Comparison of ENCODE assay signal across 8 mouse cellular contexts in the genomic region with DNA sequence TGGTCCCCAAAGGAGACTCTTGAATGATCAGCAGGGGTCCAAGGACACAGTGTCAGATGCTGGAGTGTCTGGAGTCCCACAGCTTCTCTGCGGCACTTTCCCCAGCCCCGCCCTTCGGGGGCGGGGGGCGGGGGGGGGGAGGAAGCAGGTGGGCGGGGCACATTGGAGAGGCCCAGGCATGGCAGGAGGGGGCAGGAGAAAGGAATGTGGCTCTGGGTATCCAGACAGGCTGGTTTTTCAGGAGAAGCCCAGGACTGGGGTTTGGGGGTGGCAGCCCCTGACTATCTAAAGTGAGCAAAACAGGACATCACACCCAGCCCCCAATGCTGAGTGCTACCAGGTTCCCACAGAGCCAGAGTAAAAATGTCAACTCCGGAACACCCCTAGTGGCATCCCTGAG. TPM values are rescaled to one million over a fixed set of nuclear protein-coding genes. Genes with fewer than 3 reads are reported as not detected.
A peak's percentile ranks its signal among the peaks of the same experiment; 100 is the strongest.
DNase-seq lines count a peak whose midpoint lies in the region; ATAC-seq and TF ChIP-seq lines count a peak whose summit lies in the region.

No protein-coding gene starts in this region.

- H3K36me3 ChIP-seq in heart, postnatal 0 days (replicated peaks; ENCODE audit: control insufficient read depth, insufficient read depth, low read length): no peaks in the 10 kb centered on the region
- 0 out of 2 replicates have a peak, but pooled peaks cover 4% of the 10 kb centered on the region for H3K36me3 ChIP-seq in limb, embryonic 10.5 days

- no peak overlapping the region for H3K27ac ChIP-seq in heart, postnatal 0 days (ENCODE audit: low read depth)
- peak overlapping the region; percentile 50 for H3K27ac ChIP-seq in limb, embryonic 10.5 days

- no peak overlapping the region for H3K4me2 ChIP-seq in heart, postnatal 0 days (ENCODE audit: low read depth, low read length)

- no peak for TF ChIP-seq CTCF in heart, postnatal 0 days (IDR thresholded peaks at IDR 0.05; ENCODE audit: low read depth)

- peaks cover 55% of the 10 kb centered on the region for H3K4me1 ChIP-seq in heart, postnatal 0 days (ENCODE audit: control insufficient read depth, insufficient read depth)
- peaks cover 54% of the 10 kb centered on the region for H3K4me1 ChIP-seq in limb, embryonic 10.5 days

- H3K9ac ChIP-seq in heart, postnatal 0 days (replicated peaks; ENCODE audit: low read depth, low read length): peak overlapping the region; percentile 28; the same call in 1 of the 2 replicates

- H3K27me3 ChIP-seq in heart, postnatal 0 days (ENCODE audit: control insufficient read depth, insufficient read depth, low read length): no peaks in the 10 kb centered on the region
- H3K27me3 ChIP-seq in limb, embryonic 10.5 days (ENCODE audit: low read depth, poor library complexity, severe bottlenecking): no peaks in the 10 kb centered on the region

- ATAC-seq in heart, postnatal 0 days (ENCODE audit: insufficient read depth, low read depth): peak; percentile 42; the same call in 1 of the 2 replicates

- no peak overlapping the region for H3K4me3 ChIP-seq in heart, postnatal 0 days (ENCODE audit: low read depth, low read length)
- 0 out of 2 replicates have a peak overlapping the region, but pooled peaks have one; percentile 5 for H3K4me3 ChIP-seq in limb, embryonic 10.5 days

- WGBS in heart, postnatal 0 days: 9% methylated on average over 7 of the region's 7 CpGs
- WGBS in limb, embryonic 10.5 days: 17% methylated on average over 6 of the region's 7 CpGs

- TF ChIP-seq EP300 in heart, postnatal 0 days (IDR thresholded peaks at IDR 0.05; ENCODE audit: low read depth): no peak

- peak; percentile 36 for DNase-seq in heart, postnatal 0 days (ENCODE audit: low spot score)
- no peak for DNase-seq in heart, postnatal 4 days
- DNase-seq in retina, postnatal 1 day: peak; percentile 7
- DNase-seq in retina, embryonic 14.5 days (ENCODE audit: low spot score): no peak
- DNase-seq in limb, embryonic 10.5 days (ENCODE audit: low spot score): peak; percentile 65
- peak; percentile 61 for DNase-seq in yolk sac, embryonic 10.5 days (ENCODE audit: low spot score)
- DNase-seq in thymus, adult 18-20 months: no peak
- no peak for DNase-seq in gastrocnemius, postnatal 4 days (ENCODE audit: low spot score in 2 of 2)

- H3K9me3 ChIP-seq in heart, postnatal 0 days (replicated peaks; ENCODE audit: control insufficient read depth, low read length): no peaks in the 10 kb centered on the region
- H3K9me3 ChIP-seq in limb, embryonic 10.5 days (replicated peaks): no peaks in the 10 kb centered on the region

RNA-seq across cellular contexts. Expression of gene Sbno2, which starts 8.1 kb away (rescaled TPM):
- 21.1 and 22.0 TPM in 2 replicates for total RNA-seq in heart, postnatal 0 days (2014; rRNA removed; ENCODE audit: low replicate concordance)
- polyA plus RNA-seq in heart, postnatal 0 days (2015; fragmentation: Nextera tagmentation; extraction: Ambion mirVana): 5.9 and 6.3 TPM in 2 replicates
- 10 to 100 TPM; 19.0 to 19.4 TPM for total RNA-seq in heart, postnatal 4 days (2021)
- 17.1 and 18.4 TPM in 2 replicates for polyA plus RNA-seq in limb, embryonic 10.5 days (2016; fragmentation: Nextera tagmentation; extraction: Ambion mirVana)
- 10 to 100 TPM; 13.0 to 13.6 TPM for total RNA-seq in gastrocnemius, postnatal 4 days (2021)

RNA-seq across cellular contexts. Expression of gene Stk11, which starts 18.3 kb away (rescaled TPM):
- 40.3 and 57.4 TPM in 2 replicates for total RNA-seq in heart, postnatal 0 days (2014; rRNA removed; ENCODE audit: low replicate concordance)
- 10.6 and 10.8 TPM in 2 replicates for polyA plus RNA-seq in heart, postnatal 0 days (2015; fragmentation: Nextera tagmentation; extraction: Ambion mirVana)
- 10 to 100 TPM; 98.7 to 99.9 TPM for total RNA-seq in heart, postnatal 4 days (2021)
- polyA plus RNA-seq in limb, embryonic 10.5 days (2016; fragmentation: Nextera tagmentation; extraction: Ambion mirVana): 16.1 and 17.0 TPM in 2 replicates
- total RNA-seq in gastrocnemius, postnatal 4 days (2021): 100 to 1,000 TPM; 116 to 125 TPM

RNA-seq across cellular contexts. Expression of gene Atp5d, which starts 41.2 kb away (rescaled TPM):
- total RNA-seq in heart, postnatal 0 days (2014; rRNA removed; ENCODE audit: low replicate concordance): 970 and 972 TPM in 2 replicates
- 1,858 and 1,876 TPM in 2 replicates for polyA plus RNA-seq in heart, postnatal 0 days (2015; fragmentation: Nextera tagmentation; extraction: Ambion mirVana)
- total RNA-seq in heart, postnatal 4 days (2021): 1,000 to 10,000 TPM in 1 of 2 experiments, 100 to 1,000 TPM in 1; 966 to 1,003 TPM
- polyA plus RNA-seq in limb, embryonic 10.5 days (2016; fragmentation: Nextera tagmentation; extraction: Ambion mirVana): 487 and 503 TPM in 2 replicates
- total RNA-seq in gastrocnemius, postnatal 4 days (2021): 100 to 1,000 TPM; 522 to 564 TPM

RNA-seq across cellular contexts. Expression of gene Cbarp, which starts 43.4 kb away (rescaled TPM):
- total RNA-seq in heart, postnatal 0 days (2014; rRNA removed; ENCODE audit: low replicate concordance): 2.8 and 5.9 TPM in 2 replicates
- polyA plus RNA-seq in heart, postnatal 0 days (2015; fragmentation: Nextera tagmentation; extraction: Ambion mirVana): 1.0 and 1.1 TPM in 2 replicates
- total RNA-seq in heart, postnatal 4 days (2021): 1 to 10 TPM; 3.7 to 5.1 TPM
- 3.3 and 4.7 TPM in 2 replicates for polyA plus RNA-seq in limb, embryonic 10.5 days (2016; fragmentation: Nextera tagmentation; extraction: Ambion mirVana)
- total RNA-seq in gastrocnemius, postnatal 4 days (2021): 1 to 10 TPM; 2.2 to 2.7 TPM

RNA-seq across cellular contexts. Expression of gene Gpx4, which starts 50.3 kb away (rescaled TPM):
- total RNA-seq in heart, postnatal 0 days (2014; rRNA removed; ENCODE audit: low replicate concordance): 490 and 500 TPM in 2 replicates
- 874 and 900 TPM in 2 replicates for polyA plus RNA-seq in heart, postnatal 0 days (2015; fragmentation: Nextera tagmentation; extraction: Ambion mirVana)
- total RNA-seq in heart, postnatal 4 days (2021): 100 to 1,000 TPM; 450 to 489 TPM
- polyA plus RNA-seq in limb, embryonic 10.5 days (2016; fragmentation: Nextera tagmentation; extraction: Ambion mirVana): 589 and 631 TPM in 2 replicates
- total RNA-seq in gastrocnemius, postnatal 4 days (2021): 100 to 1,000 TPM; 339 to 434 TPM

Comparison
In these comparisons a context has a peak if more than half of its experiments do, and no peak if none do; other contexts are left out.
1. DNase-seq: peak in heart, postnatal 0 days (single experiment), retina, postnatal 1 day (single experiment), limb, embryonic 10.5 days (single experiment) and yolk sac, embryonic 10.5 days (single experiment); none in heart, postnatal 4 days (single experiment), retina, embryonic 14.5 days (single experiment), thymus, adult 18-20 months (0 of 2) and gastrocnemius, postnatal 4 days (0 of 2).